Mouse (Mus musculus) testis, postnatal 14 days (tissue): Measurements from ENCODE around the gene Selenof.

Experiments
- DNase-seq: peaks from one replicate; pipeline ENCODE4 v3.0.0; 2021; ENCODE audit warnings: low spot score

Selenof gene

GRCm38 (mm10) chr3:144570047-144570815, at the start of gene Selenof, which contains the start of gene Hs2st1:
Selenof (plus strand) TSS chr3:144570304.
Hs2st1 (minus strand) TSS chr3:144570181.
- peak; percentile 100 for DNase-seq

GRCm38 (mm10) chr3:144527918-144528317, 42.2 kb upstream of the Selenof start:
- no peak for DNase-seq

- DNase-seq, result no peak
These were observed 39.1 kb upstream of the Selenof start for GRCm38 (mm10) chr3:144531023-144531422.

- DNase-seq, result no peak
These were observed 35.0 kb upstream of the Selenof start for GRCm38 (mm10) chr3:144535056-144535455.

GRCm38 (mm10) chr3:144537078-144537855, 32.8 kb upstream of the Selenof start:
- DNase-seq, result no peak

- no peak for DNase-seq
These were observed 31.1 kb upstream of the Selenof start for GRCm38 (mm10) chr3:144539051-144539450.

- DNase-seq, result no peak
These were observed 29.3 kb upstream of the Selenof start for GRCm38 (mm10) chr3:144540805-144541204.

- DNase-seq, result no peak
These were observed 28.1 kb upstream of the Selenof start for GRCm38 (mm10) chr3:144541906-144542438.

GRCm38 (mm10) chr3:144545152-144545551, 25.0 kb upstream of the Selenof start:
- no peak for DNase-seq

- no peak for DNase-seq
These were observed 24.3 kb upstream of the Selenof start for GRCm38 (mm10) chr3:144545832-144546231.

- no peak for DNase-seq
These were observed 23.6 kb upstream of the Selenof start for GRCm38 (mm10) chr3:144546490-144546889.

- no peak for DNase-seq
These were observed 21.8 kb upstream of the Selenof start for GRCm38 (mm10) chr3:144548186-144548845.

GRCm38 (mm10) chr3:144550036-144550435, 20.1 kb upstream of the Selenof start:
- DNase-seq, result no peak

- no peak for DNase-seq
These were observed 19.4 kb upstream of the Selenof start for GRCm38 (mm10) chr3:144550659-144551058.

GRCm38 (mm10) chr3:144551416-144551815, 18.7 kb upstream of the Selenof start:
- no peak for DNase-seq

GRCm38 (mm10) chr3:144553942-144554341, 16.2 kb upstream of the Selenof start:
- no peak for DNase-seq

- no peak for DNase-seq
These were observed 15.6 kb upstream of the Selenof start for GRCm38 (mm10) chr3:144554503-144554902.

GRCm38 (mm10) chr3:144555144-144555543, 15.0 kb upstream of the Selenof start:
- no peak for DNase-seq

- DNase-seq, result no peak
These were observed 13.3 kb upstream of the Selenof start for GRCm38 (mm10) chr3:144556625-144557324.

GRCm38 (mm10) chr3:144558274-144558673, 11.8 kb upstream of the Selenof start:
- no peak for DNase-seq

- DNase-seq, result no peak
These were observed 8.4 kb upstream of the Selenof start for GRCm38 (mm10) chr3:144561511-144562250.
